Mouse (Mus musculus): ENCODE results near the gene Olfr31. TPM values are rescaled to one million over a fixed set of nuclear protein-coding genes. Genes with fewer than 3 reads are reported as not detected.
A peak's percentile ranks its signal among the peaks of the same experiment; 100 is the strongest.

The Olfr31 gene
- not detected for total RNA-seq (2021)
- long read RNA-seq, experiment 1 = 0 reads
- long read RNA-seq, experiment 2 = 0 reads

DNA sequence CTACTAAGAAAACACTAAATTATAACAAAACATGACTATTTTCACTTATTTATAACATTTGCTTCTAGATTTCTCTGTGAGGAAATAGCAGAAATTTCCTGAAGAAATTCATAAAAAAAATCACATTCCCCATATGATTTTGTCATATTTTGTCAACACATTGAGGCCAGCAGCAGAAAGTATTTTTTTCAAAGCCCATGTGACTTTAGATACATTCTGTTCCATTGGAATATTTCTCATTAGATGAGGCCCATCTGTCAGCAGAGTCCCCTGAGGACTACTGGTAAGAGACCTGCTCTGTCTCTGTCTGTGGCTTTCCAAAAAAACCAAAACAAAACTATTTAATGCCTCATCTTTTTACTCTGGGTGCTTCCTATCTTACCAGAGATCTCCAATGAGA lies at the start of gene Olfr31:
Gene Olfr31, plus strand, starts transcription at position 301 of the 400 bp plus-strand sequence.
- intact Hi-C loops (cut with DNase I; ENCODE audit: low total_unique reads) = no loop called here
- no peak for DNase-seq

DNA sequence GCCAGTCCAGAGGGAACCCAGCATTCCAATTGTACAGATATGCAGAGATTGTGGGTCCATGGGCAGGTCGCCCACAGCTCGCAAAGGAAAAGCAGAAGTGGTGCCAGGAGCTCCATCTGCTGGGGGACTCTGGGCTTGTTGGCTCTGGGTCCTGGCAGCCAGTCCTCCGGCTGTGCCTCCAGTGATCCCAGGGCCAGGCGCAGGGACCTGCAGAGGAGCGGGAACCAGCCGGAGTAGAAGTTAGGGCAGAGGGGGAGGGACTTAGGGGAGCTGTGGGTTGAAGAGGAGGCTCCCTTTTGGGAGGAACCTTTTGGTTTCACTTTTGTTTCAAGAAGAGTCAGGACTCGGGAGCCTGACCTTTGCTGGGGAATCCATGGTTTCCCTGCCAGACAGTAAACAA lies 28.2 kb upstream of the Olfr31 start:
- peak; percentile 26 for DNase-seq
- intact Hi-C loops (cut with DNase I; ENCODE audit: low total_unique reads) = no loop called here

DNA sequence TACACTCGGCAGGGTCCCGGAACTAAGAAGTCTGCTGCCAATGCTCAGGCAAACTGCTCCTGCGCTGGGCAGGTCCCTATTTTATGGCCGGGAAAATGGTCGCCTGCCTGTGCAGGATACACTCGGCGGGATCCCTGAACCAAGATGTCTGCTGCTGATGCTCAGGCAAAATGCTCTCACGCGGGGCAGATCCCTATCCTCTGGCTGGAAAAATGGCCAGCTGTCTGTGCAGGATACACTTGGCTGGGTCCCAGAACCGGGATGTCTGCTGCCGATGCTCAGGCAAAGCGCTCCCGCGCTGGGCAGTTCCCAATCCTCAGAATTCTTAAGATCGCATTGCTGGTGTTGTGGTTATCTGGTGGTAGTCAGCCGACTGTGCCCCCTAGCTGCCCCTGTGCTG lies 13.7 kb upstream of the Olfr31 start:
- intact Hi-C loops (cut with DNase I; ENCODE audit: low total_unique reads) = no loop called here
- no peak for DNase-seq

DNA sequence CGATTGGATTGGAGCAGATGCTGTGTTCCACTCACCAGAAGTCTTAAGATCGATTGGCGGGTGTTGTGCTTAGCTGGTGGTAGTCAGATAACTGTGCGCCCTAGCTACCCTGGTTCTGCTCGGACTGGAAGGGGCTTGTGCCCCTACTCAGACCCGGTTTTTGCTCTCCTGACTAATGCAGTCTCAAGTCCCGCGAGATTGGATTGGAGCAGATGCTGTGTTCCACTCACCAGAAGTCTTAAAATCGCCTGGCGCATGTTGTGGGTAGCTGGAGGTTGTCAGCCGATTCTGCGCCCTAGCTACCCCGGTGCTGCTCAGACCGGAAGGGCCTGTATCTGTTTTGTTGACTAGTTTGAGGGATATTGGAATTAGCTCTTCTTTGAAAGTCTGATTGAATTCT lies 13.2 kb upstream of the Olfr31 start:
- intact Hi-C loops (cut with DNase I; ENCODE audit: low total_unique reads) = no loop called here
- no peak for DNase-seq

DNA sequence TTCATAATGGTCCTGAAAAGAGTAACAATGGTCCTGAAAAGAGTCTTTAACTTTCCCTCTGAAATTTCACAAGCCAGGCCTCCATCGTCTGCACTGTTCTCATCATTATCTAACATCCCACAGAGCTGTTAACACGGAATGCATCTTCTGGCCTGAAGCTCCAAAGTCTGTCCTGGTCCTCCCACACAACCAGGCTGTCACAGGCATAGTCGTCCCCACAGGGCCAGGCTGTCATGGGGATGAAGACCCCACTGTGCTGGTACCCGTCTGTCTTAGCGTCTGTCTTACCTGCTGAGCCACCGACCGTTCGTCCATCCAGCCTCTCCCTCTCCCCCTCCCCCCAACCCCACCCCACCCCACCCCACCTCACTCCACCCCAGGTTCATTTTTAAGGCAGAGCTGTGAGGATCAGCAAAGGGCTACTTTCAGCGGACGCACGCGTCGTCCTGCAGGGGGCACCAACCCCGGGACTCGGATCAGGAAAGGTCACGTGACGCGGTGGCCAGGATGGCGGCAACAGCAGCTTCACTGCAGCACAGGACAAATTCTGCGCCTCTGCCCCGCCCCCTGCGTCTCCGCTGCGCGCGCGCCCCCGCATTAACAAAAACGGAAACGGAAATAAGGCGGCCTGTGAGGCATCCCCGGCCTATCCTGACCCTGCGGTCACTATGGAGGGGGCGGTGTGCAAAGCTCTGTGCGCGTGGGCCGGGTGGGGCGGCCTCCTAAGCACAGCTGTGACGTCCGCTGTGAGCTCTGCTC lies 22.7 kb downstream of the Olfr31 start:
- DNase-seq = peak; percentile 94
- intact Hi-C loops (cut with DNase I; ENCODE audit: low total_unique reads) = no loop called here

DNA sequence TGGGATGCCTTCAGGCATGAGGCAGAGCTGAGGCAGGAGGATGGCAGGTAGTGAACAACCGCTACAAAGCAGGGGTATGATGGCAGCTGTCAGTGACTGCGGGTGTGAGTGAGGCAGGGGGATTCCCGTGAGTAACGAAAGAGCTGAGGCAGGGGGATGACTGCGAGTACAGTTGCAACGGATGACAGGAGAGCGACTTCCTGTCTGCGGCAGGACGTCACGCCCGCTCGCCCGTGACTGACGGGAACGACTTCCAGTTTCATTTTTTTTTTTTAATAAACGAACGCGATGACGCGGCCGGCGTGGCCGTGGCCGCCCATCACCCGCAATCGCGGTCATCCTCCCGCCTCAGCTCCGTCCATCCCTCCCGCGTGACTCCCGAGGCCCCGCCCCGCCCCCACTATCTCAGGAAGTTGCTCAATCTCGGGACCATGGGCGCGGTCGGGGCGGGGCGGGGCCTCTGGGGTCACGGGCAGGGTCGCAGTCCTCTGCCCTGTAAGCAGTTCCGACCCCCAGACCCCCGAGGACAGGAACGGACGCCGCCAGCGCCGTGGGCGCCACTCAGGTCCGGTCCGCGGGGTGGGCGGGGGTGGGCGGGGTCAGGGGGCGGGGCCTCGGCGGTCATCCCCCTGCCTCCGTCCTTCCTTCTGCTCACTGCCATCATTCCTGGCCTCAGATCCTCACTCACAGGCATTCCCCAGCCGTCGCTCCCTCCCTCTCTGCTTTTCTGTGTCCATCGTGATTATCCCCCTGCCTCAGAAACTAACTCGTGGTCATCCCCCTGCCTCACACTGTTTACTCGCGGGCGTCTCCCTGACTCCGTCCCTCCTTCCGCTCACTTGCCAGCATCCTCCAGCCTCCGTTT lies 23.6 kb downstream of the Olfr31 start, which contains the start of gene Il3ra:
Gene Il3ra, plus strand, starts transcription at position 328 of the 865 bp plus-strand sequence.
- DNase-seq = peak; percentile 81
- intact Hi-C loops (cut with DNase I; ENCODE audit: low total_unique reads) = no loop called here

DNA sequence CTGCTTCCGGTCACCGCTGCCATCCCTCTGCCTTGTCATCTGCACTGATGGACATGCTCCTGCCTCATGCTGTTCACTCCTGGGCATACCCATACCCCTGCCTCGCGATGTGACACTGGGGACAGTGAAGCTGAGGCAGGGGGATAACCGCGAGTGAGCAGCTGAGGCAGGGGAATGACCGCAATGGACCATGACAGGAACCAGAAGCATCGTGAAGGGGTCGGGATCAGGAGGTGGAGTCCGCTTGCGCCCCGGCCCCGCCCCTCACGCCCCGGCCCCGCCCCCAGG lies 24.1 kb downstream of the Olfr31 start:
- intact Hi-C loops (cut with DNase I; ENCODE audit: low total_unique reads) = no loop called here
- DNase-seq = no peak

DNA sequence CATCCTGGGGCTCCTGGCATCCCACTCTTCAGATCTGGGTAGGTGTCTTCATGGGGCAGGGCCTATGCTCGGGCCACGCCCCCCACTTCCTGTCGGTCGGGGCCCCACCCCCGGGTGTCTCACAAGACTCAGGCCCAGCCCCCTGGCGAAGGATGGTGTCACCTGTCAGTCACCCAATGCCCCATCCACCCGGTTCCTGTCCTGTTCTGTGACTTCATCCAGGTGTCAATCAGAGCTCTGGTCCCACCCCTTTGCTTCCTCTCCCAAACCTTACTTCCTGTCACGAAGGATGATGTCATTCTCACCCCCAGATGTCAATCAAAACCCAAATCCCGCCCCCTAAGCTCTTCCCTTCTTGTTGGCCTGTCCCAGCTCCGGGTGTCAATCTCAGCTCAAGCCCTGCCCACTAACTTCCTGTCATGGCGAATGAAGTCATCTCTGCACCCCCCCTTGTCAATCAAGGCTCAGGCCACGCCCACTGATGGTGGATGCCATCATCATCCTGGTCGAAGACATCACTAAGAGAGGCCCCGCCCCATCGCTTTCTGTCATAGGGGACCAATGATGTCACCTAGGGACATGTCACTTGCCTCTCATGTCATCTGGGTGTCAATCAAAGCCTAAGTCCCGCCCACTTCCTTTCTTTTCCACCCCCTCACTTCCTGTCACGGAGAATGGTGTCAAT lies 24.7 kb downstream of the Olfr31 start:
- DNase-seq = peak; percentile 12

DNA sequence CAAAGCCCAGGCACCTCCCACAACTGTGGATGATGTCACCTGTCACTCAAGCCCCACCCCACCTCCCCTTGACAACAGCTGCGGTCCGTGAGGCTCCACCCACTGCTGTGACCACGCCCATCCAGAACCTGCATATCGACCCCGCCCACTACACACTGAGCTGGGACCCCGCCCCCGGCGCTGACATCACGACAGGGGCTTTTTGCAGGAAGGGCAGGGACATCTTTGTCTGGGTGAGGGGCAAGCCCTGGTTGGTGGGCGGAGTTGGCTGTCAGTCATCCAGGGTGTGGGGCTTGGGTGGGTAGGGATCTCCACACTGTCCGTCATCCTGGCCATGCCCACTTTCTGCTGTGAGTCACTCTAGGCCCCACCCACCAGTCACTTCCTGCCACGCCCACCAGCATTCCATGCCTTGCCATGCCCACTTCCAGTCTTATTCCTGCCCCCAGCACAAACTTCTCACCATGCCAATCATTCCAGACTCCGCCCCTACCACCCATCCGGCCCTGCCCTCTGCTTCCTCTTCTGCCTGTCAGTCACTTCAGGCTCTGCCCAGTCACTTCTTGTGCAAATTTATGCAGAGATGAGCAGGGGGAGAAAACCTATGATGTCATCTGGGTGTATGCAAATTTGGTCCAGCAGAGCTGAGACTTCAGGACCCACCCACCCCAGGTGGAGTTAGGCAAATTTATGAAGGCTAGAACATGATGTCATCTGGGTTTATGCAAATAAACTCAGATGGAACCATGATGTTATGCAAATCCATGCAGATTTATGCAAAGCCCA lies 25.4 kb downstream of the Olfr31 start:
- intact Hi-C loops (cut with DNase I; ENCODE audit: low total_unique reads) = no loop called here
- peak; percentile 23 for DNase-seq

More for the DNA sequence above, 24.7 kb downstream of the Olfr31 start:
- intact Hi-C loops (cut with DNase I; ENCODE audit: low total_unique reads) = no loop called here

DNA sequence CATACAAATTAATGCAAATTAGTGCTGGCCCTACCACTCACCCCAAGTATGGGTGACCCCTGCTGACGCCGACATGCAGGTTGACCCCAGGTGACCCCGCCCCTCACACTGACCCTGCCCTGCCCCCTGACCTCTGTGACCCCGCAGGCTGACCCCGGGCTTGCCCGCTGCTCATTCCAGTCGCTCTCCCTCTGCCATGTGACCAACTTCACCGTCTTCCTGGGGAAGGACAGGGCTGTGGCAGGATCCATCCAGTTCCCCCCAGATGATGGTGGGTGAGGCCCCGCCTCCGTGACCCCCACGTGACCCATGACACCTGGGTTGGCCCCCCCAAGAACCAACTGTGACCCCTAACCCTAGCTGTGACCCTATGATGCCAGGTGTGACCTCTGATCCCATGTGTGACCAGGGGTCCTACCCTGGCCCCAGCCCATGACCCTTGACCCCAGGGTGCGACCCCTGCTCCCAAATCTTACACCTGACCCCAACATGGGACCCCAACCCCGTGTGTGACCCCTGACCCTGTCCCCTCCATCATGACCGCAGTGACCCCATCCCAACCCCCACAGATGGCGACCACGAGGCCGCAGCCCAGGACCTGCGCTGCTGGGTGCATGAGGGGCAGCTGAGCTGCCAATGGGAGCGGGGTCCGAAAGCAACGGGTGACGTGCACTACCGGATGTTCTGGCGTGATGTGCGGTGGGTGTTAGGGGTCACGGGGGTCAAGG lies 26.2 kb downstream of the Olfr31 start:
- DNase-seq = peak; percentile 10
- intact Hi-C loops (cut with DNase I; ENCODE audit: low total_unique reads) = no loop called here

DNA sequence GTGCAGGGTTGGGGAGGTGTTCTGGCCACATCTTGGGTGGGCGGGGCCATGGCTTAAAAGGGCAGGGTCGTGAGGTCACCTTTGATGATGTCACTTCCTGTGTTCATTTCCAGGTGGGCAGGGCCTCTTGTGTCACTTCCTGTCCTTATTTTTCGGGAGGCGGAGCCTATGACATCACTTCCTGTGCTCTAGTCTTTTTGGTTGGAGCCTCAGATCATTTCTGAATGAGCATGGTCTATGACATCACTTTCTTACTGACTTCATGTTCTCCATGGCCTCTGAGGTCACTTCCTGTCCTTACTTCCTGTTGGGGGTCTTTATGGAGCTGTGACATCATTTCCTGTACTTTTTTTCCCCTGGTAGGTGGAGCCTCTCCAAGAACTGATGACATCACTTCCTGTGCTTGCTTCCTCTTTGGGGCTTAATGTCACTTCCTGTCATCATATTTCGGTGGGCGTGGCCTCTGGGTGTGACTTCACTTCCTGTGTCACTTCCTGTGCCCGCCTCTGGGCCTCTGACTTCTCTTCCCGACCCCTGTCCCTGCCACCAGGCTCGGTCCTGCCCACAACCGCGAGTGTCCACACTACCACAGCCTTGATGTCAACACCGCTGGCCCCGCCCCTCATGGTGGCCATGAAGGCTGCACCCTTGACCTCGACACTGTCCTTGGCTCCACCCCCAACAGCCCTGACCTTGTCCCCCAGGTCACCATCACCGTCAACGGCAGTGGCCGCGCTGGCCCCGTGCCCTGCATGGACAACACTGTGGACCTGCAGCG lies 27.0 kb downstream of the Olfr31 start:
- DNase-seq = peak; percentile 10
- intact Hi-C loops (cut with DNase I; ENCODE audit: low total_unique reads) = no loop called here

DNA sequence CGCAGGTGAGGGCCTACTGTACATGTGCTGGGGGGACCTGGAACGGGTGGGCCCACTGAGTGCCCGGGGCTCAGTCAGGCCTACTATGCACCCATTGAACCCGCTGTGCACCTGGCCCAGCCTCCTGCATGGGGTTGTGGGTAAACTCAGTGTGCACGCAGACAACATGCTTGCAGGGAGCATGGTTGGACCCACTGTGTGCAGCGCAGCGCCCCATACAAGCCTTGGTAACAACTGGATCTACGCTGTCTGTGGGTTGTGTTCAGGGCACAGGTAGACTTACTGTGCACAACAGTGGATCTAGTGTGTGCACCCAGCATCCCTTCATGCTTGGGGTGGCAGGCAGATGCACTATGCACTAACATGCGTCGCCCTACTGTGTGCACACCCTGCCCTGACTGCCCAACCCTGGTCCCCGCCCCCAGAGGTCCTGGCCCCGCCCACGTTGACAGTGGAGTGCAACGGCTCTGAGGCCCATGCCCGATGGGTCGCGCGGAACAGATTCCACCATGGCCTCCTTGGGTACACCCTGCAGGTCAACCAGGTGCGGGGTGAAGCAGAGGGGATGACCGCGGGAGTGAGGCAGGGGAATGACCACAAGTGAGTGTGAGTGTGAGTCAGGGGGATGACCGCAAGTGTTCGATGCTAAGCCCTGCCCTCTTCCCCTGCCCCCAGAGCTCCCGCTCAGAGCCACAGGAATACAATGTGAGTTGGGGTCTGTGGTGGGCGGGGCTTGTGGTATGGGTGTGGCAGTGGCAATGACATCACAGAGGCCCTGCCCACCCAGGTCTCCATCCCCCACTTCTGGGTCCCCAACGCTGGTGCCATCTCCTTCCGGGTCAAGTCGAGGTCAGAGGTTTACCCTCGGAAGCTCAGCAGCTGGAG lies 27.9 kb downstream of the Olfr31 start:
- intact Hi-C loops (cut with DNase I; ENCODE audit: low total_unique reads) = no loop called here
- DNase-seq = peak; percentile 12

DNA sequence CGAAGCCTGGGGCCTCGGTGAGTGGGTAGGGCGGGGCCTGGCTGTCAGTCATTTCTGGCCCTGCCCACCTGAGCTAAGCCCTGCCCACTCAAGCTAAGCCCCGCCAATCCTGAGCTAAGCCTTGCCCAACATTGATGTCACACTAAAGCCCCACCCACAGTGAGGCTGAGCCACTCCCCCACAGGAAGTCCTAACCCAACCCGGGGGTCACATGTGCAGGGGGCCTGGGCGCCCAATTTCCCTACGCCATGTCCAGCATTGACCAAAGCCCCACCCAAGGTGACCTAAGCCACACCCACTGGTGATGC lies 28.5 kb downstream of the Olfr31 start:
- DNase-seq = no peak
- intact Hi-C loops (cut with DNase I; ENCODE audit: low total_unique reads) = no loop called here

DNA sequence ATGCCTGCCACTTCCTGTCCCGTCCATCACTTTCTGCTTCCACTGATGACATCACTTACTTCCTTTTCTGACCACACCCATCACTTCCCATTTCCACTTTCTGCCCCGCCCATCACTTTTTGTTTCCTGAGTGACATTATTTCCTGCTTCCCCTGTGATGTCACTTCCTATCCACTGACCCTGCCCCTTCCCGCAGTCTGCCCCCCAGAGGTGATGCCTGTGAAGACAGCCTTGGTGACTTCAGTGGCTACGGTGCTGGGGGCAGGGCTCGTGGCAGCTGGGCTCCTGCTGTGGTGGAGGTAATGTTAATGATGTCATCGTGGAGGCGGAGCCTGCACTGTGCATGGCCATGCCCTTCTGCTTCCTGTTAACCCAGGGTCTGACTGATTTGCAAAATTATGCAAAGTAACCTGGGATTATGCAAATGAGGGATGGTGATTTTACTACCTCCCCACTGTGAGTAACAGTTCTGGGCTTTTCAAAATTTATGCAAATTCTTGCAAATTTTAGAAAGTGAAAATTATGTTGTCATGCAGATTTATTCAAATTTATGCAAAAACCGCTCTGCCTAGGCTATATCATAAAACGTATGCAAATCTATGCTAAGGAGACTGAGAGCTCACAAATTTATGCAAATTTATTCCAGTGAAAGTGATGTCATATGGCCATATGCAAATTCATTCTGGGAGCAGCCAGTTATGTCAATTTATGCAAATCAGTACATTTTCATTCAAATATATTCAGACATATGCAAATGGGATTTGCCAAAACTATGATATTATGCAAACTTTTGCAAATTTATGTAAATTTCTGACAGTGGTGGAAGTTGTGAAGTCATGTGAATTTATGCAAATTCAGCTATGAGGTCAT lies 29.3 kb downstream of the Olfr31 start:
- no peak for DNase-seq
- intact Hi-C loops (cut with DNase I; ENCODE audit: low total_unique reads) = no loop called here

DNA sequence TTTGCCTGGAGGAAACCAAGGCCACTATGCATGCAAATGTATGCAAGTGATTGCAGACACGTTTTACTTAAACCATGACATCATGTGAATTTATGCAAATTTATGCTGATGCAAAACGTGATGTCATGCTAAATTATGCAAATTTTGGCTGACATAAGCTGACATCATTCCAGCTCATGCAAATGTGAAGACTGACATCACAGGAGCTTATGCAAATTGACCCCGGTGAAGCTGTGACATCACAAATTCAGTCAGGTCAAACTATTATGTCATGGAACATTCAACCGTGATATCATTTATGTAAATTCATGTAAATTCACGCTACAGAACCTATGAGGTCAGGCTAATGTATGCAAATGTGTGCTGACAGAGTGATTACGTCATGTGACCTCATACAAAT lies 30.0 kb downstream of the Olfr31 start:
- intact Hi-C loops (cut with DNase I; ENCODE audit: low total_unique reads) = no loop called here
- no peak for DNase-seq

DNA sequence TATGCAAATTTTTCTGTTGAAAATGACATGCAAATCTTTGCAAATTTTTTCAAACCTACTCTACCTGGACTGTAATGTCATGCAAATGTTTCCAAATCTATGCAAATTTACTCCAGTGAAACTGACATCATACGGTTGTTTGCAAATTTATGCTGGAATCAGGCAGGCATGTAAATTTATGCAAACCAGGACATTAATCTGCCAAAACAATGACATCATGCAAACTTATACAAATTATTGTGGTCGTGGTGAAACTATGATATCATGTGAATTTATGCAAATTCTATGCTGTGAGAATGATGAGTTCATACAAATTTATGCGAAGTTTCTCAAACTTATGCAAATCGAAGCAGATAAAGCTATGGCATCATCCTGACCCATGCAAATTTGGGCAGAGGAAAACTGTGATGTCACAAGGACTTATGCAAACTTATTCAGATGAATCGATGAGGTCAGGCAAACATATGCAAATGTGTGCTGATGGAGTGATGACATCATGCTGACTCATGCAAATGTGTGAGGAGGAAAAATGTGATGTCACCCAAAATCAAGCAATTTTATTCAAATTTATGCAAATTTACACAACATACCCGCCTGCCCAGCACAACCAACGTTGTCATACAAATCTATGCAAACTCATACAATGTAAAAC lies 30.6 kb downstream of the Olfr31 start:
- DNase-seq = no peak
- intact Hi-C loops (cut with DNase I; ENCODE audit: low total_unique reads) = no loop called here

Data from gastrocnemius, postnatal 14 days (tissue).